Mouse (Mus musculus): ENCODE data around the gene Aldh3b1. TPM values are rescaled to one million over a fixed set of nuclear protein-coding genes. Genes with fewer than 3 reads are reported as not detected.

The Aldh3b1 gene
- polyA plus RNA-seq, 1 experiment from 2014 or later, result 5.1 TPM

- WGBS, result 15% methylated on average over 2 of the region's 2 CpGs
- Histone ChIP-seq H3K27me3 (ENCODE audit: insufficient read depth, low read length) (no peaks in the 10 kb centered on the region), H3K9me3 (ENCODE audit: low read length) (no peaks in the 10 kb centered on the region), H3K4me3 (ENCODE audit: low read length) (no peak overlapping the region), H3K4me1 (ENCODE audit: insufficient read depth, low read length) (peaks cover 6% of the 10 kb centered on the region), H3K4me2 (replicated peaks; ENCODE audit: low read depth, low read length) (no peak overlapping the region), H3K36me3 (ENCODE audit: insufficient read depth, low read length) (no peaks in the 10 kb centered on the region), H3K27ac (ENCODE audit: low read length) (no peak overlapping the region), H3K9ac (replicated peaks; ENCODE audit: low read length) (no peak overlapping the region)
- ATAC-seq (ENCODE audit: low FRiP score, low TSS enrichment), result peak; percentile 72; the same call in 1 of the 2 replicates
These were observed 17.1 kb upstream of the Aldh3b1 start for GRCm38 (mm10) chr19:3946715-3947114.

DNA sequence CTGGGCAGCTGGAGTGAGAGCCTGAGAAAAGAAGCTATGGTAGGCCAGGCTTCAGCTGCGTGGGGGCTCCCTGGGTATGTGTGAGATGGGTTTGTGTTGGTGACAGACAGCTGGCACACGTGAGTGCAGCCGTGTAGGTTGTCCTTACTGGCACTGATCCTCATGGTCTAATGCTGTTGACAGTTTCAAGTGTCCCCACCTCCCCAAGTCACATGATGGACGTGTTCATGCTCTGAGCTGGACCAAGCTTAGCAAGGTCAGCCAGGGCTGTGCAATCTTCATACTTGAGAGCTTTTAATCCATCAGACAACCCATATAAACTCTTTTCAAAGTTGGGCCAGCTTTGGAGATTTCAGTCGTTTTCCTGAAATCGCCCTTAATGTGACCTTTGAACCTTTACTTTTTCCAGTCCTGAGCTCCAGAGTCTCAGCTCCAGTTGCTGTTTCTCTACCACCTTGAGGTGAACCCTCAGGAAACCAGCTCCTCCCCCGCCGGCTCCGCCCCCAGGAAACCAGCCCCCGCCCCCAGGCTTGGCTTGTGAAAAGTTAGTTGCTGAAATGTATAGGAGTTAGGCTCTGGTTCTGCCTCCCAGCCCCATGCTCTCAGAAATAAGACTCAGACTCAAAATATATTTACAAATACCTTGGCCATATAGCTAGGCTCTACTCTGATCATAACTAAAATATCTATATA lies 16.4 kb upstream of the Aldh3b1 start:
- Histone ChIP-seq H3K9me3 (ENCODE audit: low read length) (no peaks in the 10 kb centered on the region), H3K27ac (ENCODE audit: low read length) (no peak overlapping the region), H3K4me1 (ENCODE audit: insufficient read depth, low read length) (peaks cover 6% of the 10 kb centered on the region), H3K4me3 (ENCODE audit: low read length) (no peak overlapping the region), H3K9ac (replicated peaks; ENCODE audit: low read length) (no peak overlapping the region), H3K36me3 (ENCODE audit: insufficient read depth, low read length) (no peaks in the 10 kb centered on the region), H3K27me3 (ENCODE audit: insufficient read depth, low read length) (no peaks in the 10 kb centered on the region), H3K4me2 (replicated peaks; ENCODE audit: low read depth, low read length) (no peak overlapping the region)
- no peak for ATAC-seq (ENCODE audit: low FRiP score, low TSS enrichment)
- WGBS, result 31% methylated on average over 10 of the region's 10 CpGs

DNA sequence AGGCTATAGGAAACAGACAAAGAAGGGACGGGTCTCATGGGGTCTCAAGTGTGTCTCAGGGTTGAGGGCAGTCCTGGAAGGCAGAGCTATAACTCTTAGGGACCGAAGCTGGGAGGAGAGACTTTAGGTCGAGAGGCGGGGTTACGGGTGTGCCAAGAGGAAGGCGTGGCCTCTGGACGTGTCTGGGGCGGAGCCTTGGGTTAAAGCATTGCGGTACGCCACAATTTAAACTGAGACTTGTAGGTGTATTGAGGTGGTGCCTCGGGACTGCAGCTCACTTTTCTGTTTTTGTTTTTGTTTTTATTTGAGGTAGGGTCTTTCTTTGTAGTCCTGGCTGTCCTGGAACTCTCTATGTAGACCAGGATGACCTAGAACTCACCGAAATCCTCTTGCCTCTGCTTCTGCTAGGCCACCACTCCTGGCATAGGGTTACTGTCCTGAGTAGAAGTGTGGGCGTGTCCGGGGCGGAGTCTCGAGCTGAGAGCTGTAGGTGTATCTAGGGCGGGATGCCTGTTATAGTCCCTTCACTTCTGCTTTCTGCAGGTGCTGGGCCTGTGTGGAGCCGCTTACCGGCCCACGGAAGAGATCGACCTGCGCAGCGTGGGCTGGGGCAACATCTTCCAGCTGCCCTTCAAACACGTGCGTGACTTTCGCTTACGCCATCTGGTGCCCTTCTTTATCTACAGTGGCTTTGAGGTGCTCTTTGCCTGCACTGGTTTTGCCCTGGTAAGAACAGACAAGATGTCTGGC lies 13.6 kb upstream of the Aldh3b1 start:
- no peak overlapping the region for H3K9ac ChIP-seq (replicated peaks; ENCODE audit: low read length)
- H3K4me3 ChIP-seq (ENCODE audit: low read length), result no peak overlapping the region
- ATAC-seq (ENCODE audit: low FRiP score, low TSS enrichment), result no peak
- peak overlapping the region; percentile 36 for H3K4me2 ChIP-seq (replicated peaks; ENCODE audit: low read depth, low read length)
- H3K4me1 ChIP-seq (ENCODE audit: insufficient read depth, low read length), result peaks cover 6% of the 10 kb centered on the region
- no peak overlapping the region for H3K27ac ChIP-seq (ENCODE audit: low read length)
- 22% methylated on average over 27 of the region's 27 CpGs for WGBS
- no peaks in the 10 kb centered on the region for H3K36me3 ChIP-seq (ENCODE audit: insufficient read depth, low read length)
- H3K27me3 ChIP-seq (ENCODE audit: insufficient read depth, low read length), result no peaks in the 10 kb centered on the region
- H3K9me3 ChIP-seq (ENCODE audit: low read length), result no peaks in the 10 kb centered on the region

DNA sequence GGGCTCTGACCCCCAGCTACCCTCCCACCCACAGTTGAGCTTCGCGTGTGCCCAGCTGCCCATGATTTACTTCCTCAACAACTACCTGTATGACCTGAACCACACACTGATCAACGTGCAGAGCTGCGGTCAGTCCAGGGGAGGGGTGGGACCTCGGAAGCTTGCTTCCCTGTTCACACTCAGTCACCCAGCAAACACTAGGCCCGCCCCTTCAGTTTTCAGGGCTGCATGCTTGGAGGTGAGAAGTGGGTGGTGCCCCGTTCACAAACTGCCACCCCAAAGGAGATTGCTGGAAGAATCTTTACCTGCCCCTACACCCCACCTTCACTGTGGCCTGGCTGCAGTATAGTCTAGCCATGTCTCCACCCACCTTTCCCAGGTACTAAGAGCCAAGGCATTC lies 12.7 kb upstream of the Aldh3b1 start:
- Histone ChIP-seq H3K4me3 (ENCODE audit: low read length) (no peak overlapping the region), H3K4me1 (ENCODE audit: insufficient read depth, low read length) (peaks cover 6% of the 10 kb centered on the region), H3K9me3 (ENCODE audit: low read length) (no peaks in the 10 kb centered on the region), H3K36me3 (ENCODE audit: insufficient read depth, low read length) (no peaks in the 10 kb centered on the region), H3K27me3 (ENCODE audit: insufficient read depth, low read length) (no peaks in the 10 kb centered on the region), H3K4me2 (replicated peaks; ENCODE audit: low read depth, low read length) (no peak overlapping the region), H3K27ac (ENCODE audit: low read length) (no peak overlapping the region), H3K9ac (replicated peaks; ENCODE audit: low read length) (no peak overlapping the region)
- WGBS, result 79% methylated on average over 7 of the region's 7 CpGs
- 0 out of 2 replicates have a peak, but pooled peaks have one; percentile 37 for ATAC-seq (ENCODE audit: low FRiP score, low TSS enrichment)

GRCm38 (mm10) chr19:3935896-3936850 lies 6.6 kb upstream of the Aldh3b1 start:
- Histone ChIP-seq H3K4me2 (replicated peaks; ENCODE audit: low read depth, low read length) (peak overlapping the region; percentile 82), H3K9ac (replicated peaks; ENCODE audit: low read length) (peak overlapping the region; percentile 75), H3K27me3 (ENCODE audit: insufficient read depth, low read length) (no peaks in the 10 kb centered on the region), H3K4me1 (ENCODE audit: insufficient read depth, low read length) (peaks cover 13% of the 10 kb centered on the region; the same call in 1 of the 2 replicates), H3K27ac (ENCODE audit: low read length) (peak overlapping the region; percentile 12; the same call in 1 of the 2 replicates), H3K9me3 (ENCODE audit: low read length) (no peaks in the 10 kb centered on the region), H3K4me3 (ENCODE audit: low read length) (peak overlapping the region; percentile 60), H3K36me3 (ENCODE audit: insufficient read depth, low read length) (no peaks in the 10 kb centered on the region)
- 5% methylated on average over 22 of the region's 22 CpGs for WGBS
- ATAC-seq (ENCODE audit: low FRiP score, low TSS enrichment), result 0 out of 2 replicates have a peak, but pooled peaks have one; percentile 18

DNA sequence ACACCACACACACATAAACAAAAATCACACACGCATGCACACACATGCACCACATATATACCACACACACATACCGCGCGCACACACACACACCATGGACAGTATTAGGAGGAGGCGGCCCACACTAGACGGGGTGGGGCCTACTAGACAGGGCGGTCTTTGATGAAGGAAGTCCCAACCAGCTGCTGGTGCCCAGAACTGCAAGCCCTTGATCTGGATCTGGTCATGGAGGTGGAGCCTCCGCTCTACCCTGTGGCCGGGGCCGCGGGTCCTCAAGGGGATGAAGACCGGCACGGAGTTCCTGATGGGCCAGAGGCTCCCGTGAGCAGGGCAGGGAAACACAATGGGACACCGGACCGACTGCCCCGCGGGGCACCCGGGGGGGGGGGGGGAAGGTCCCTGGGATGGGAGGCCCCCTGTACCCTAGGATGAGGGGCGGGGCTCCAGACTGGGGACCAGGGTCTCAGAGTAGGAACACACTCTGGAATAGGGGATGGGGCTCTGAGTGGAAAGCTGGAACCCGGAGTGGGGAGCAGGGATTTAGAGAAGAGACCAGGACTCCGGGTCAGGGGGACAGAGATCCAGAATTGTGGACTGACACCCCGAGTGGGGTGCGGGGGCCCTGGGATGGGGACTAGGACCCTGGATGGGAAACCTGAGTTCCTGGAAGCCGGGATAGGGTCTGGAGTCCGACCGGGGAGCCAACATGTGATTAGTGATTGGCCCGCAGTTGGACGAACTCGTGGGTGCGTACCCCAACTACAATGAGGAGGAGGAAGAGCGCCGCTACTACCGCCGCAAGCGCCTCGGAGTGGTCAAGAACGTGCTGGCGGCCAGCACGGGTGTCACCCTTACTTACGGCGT lies 5.7 kb upstream of the Aldh3b1 start, which contains the start of gene Unc93b1:
Unc93b1 (plus strand) TSS at position 155 of the 864 bp plus-strand sequence.
- peak within 1 kb of the TSS; percentile 60 for H3K4me3 ChIP-seq (ENCODE audit: low read length)
- H3K27ac ChIP-seq (ENCODE audit: low read length), result peak within 1 kb of the TSS; percentile 12; the same call in 1 of the 2 replicates
- no peaks in the 10 kb centered on the region for H3K36me3 ChIP-seq (ENCODE audit: insufficient read depth, low read length)
- 8% methylated on average over 41 of the region's 42 CpGs for WGBS
- H3K9ac ChIP-seq (replicated peaks; ENCODE audit: low read length), result peak within 1 kb of the TSS; percentile 75
- H3K4me2 ChIP-seq (replicated peaks; ENCODE audit: low read depth, low read length), result peak within 1 kb of the TSS; percentile 82
- peak; percentile 92 for ATAC-seq (ENCODE audit: low FRiP score, low TSS enrichment)
- H3K27me3 ChIP-seq (ENCODE audit: insufficient read depth, low read length), result no peaks in the 10 kb centered on the region
- H3K9me3 ChIP-seq (ENCODE audit: low read length), result no peaks in the 10 kb centered on the region
- H3K4me1 ChIP-seq (ENCODE audit: insufficient read depth, low read length), result peaks cover 21% of the 10 kb centered on the region

GRCm38 (mm10) chr19:3931716-3932115 lies 2.1 kb upstream of the Aldh3b1 start:
- 93% methylated on average over 9 of the region's 9 CpGs for WGBS
- no peaks in the 10 kb centered on the region for H3K36me3 ChIP-seq (ENCODE audit: insufficient read depth, low read length)
- no peaks in the 10 kb centered on the region for H3K9me3 ChIP-seq (ENCODE audit: low read length)
- H3K27me3 ChIP-seq (ENCODE audit: insufficient read depth, low read length), result no peaks in the 10 kb centered on the region
- ATAC-seq (ENCODE audit: low FRiP score, low TSS enrichment), result no peak
- no peak overlapping the region for H3K4me3 ChIP-seq (ENCODE audit: low read length)
- H3K4me2 ChIP-seq (replicated peaks; ENCODE audit: low read depth, low read length), result no peak overlapping the region
- H3K4me1 ChIP-seq (ENCODE audit: insufficient read depth, low read length), result peaks cover 34% of the 10 kb centered on the region
- no peak overlapping the region for H3K27ac ChIP-seq (ENCODE audit: low read length)
- no peak overlapping the region for H3K9ac ChIP-seq (replicated peaks; ENCODE audit: low read length)

DNA sequence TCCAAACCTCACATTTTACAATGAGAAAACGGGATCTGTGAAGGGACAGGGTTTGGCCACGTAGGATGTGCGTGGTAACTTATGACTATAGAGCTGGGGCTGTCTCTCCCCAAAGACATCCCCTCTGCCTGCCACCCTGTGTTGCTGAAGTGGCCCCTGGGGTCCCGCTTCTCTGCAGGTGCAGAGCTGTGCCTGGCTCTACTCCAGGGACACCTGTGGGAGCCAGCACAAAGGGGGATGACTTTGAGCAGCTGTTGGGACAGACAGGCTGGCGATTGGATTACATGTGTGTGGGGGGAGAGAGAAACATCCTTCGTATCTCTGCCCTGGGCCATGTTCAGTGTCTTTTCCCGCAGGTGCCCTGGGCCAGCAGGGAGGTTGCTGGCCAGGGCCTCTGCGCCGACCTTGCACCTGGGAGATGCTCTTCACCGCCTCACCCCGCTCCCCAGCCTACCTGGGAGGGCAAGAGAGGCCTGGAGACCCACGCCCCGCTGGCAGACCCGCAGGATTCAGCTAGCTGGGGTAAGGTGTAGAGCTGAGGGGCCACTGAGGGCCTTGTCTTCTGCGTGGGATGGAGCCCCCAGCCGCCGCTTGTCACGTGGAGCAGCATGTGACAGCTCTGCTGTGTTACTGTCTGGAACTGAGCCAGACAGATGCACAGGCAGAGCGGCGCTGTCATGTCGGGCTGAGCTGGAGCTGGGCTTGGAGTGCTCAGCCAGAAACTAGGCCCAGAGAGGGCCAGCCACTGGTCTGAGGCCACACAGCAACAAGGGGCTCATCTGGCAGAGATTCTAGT lies 852 bp upstream of the Aldh3b1 start:
- ATAC-seq (ENCODE audit: low FRiP score, low TSS enrichment), result no peak

More for the DNA sequence above, 852 bp upstream of the Aldh3b1 start:
- Histone ChIP-seq H3K36me3 (ENCODE audit: insufficient read depth, low read length) (no peaks in the 10 kb centered on the region), H3K4me3 (ENCODE audit: low read length) (no peak overlapping the region), H3K4me1 (ENCODE audit: insufficient read depth, low read length) (peaks cover 25% of the 10 kb centered on the region), H3K9ac (replicated peaks; ENCODE audit: low read length) (0 out of 2 replicates have a peak overlapping the region, but pooled peaks have one; percentile 32), H3K4me2 (replicated peaks; ENCODE audit: low read depth, low read length) (no peak overlapping the region), H3K27me3 (ENCODE audit: insufficient read depth, low read length) (no peaks in the 10 kb centered on the region), H3K27ac (ENCODE audit: low read length) (peak overlapping the region; percentile 80; the same call in 1 of the 2 replicates), H3K9me3 (ENCODE audit: low read length) (no peaks in the 10 kb centered on the region)
- WGBS, result 49% methylated on average over 21 of the region's 21 CpGs
